Mouse (Mus musculus): ENCODE measurements at regions not wholly inside any gene's neighbourhood (a gene's known extent, or its start where the extent isn't known, plus 50 kb on each side); places are given as distances from the start of the nearest gene placed in this dataset.

GRCm38 (mm10) chr10:115664567-115664966 is 77.0 kb upstream of the Lgr5 start:
- Histone ChIP-seq H3K9me3 (no peaks in the 10 kb centered on the region), H3K4me2 (replicated peaks) (no peak overlapping the region), H3K4me1 (no peaks in the 10 kb centered on the region), H3K27me3 (no peaks in the 10 kb centered on the region), H3K9ac (no peak overlapping the region), H3K4me3 (no peak overlapping the region), H3K27ac (no peak overlapping the region), H3K36me3 (no peaks in the 10 kb centered on the region)
- ATAC-seq (ENCODE audit: low FRiP score, low read depth), result no peak
- 75% methylated on average over 19 of the region's 19 CpGs for WGBS

GRCm38 (mm10) chr10:115676661-115677060 is 89.1 kb upstream of the Lgr5 start:
- Histone ChIP-seq H3K9me3 (no peaks in the 10 kb centered on the region), H3K27ac (no peak overlapping the region), H3K9ac (no peak overlapping the region), H3K4me3 (no peak overlapping the region), H3K4me1 (no peaks in the 10 kb centered on the region), H3K36me3 (no peaks in the 10 kb centered on the region), H3K27me3 (no peaks in the 10 kb centered on the region), H3K4me2 (replicated peaks) (no peak overlapping the region)
- ATAC-seq (ENCODE audit: low FRiP score, low read depth), result no peak
- 88% methylated on average over 2 of the region's 2 CpGs for WGBS

GRCm38 (mm10) chr10:115681115-115681514 is 93.5 kb upstream of the Lgr5 start:
- 74% methylated on average over 6 of the region's 6 CpGs for WGBS
- H3K9me3 ChIP-seq, result no peaks in the 10 kb centered on the region

GRCm38 (mm10) chr10:115691939-115692338 is 104.4 kb upstream of the Lgr5 start:
- H3K4me2 ChIP-seq (replicated peaks), result no peak overlapping the region

More at GRCm38 (mm10) chr10:115681115-115681514, 93.5 kb upstream of the Lgr5 start:
- Histone ChIP-seq H3K4me2 (replicated peaks) (no peak overlapping the region), H3K4me1 (no peaks in the 10 kb centered on the region), H3K27ac (no peak overlapping the region), H3K9ac (no peak overlapping the region), H3K36me3 (no peaks in the 10 kb centered on the region), H3K27me3 (no peaks in the 10 kb centered on the region), H3K4me3 (no peak overlapping the region)
- no peak for ATAC-seq (ENCODE audit: low FRiP score, low read depth)

GRCm38 (mm10) chr10:115693986-115694833 is 106.6 kb upstream of the Lgr5 start:
- no peak overlapping the region for H3K4me2 ChIP-seq (replicated peaks)
- peaks cover 3% of the 10 kb centered on the region; the same call in 1 of the 2 replicates for H3K4me1 ChIP-seq
- no peaks in the 10 kb centered on the region for H3K36me3 ChIP-seq
- 89% methylated on average over 22 of the region's 22 CpGs for WGBS
- H3K4me3 ChIP-seq, result no peak overlapping the region
- no peaks in the 10 kb centered on the region for H3K27me3 ChIP-seq
- no peak for ATAC-seq (ENCODE audit: low FRiP score, low read depth)
- no peak overlapping the region for H3K9ac ChIP-seq
- no peaks in the 10 kb centered on the region for H3K9me3 ChIP-seq
- H3K27ac ChIP-seq, result no peak overlapping the region

More at GRCm38 (mm10) chr10:115691939-115692338, 104.4 kb upstream of the Lgr5 start:
- H3K36me3 ChIP-seq, result no peaks in the 10 kb centered on the region
- no peak for ATAC-seq (ENCODE audit: low FRiP score, low read depth)
- H3K9ac ChIP-seq, result no peak overlapping the region
- peaks cover 3% of the 10 kb centered on the region; the same call in 1 of the 2 replicates for H3K4me1 ChIP-seq
- no peaks in the 10 kb centered on the region for H3K9me3 ChIP-seq
- H3K27ac ChIP-seq, result no peak overlapping the region
- 92% methylated on average over 4 of the region's 4 CpGs for WGBS
- no peak overlapping the region for H3K4me3 ChIP-seq
- no peaks in the 10 kb centered on the region for H3K27me3 ChIP-seq

GRCm38 (mm10) chr10:115702358-115702757 is 114.3 kb upstream of the Tspan8 start:
- Histone ChIP-seq H3K4me3 (no peak overlapping the region), H3K4me2 (replicated peaks) (no peak overlapping the region), H3K9ac (no peak overlapping the region), H3K9me3 (no peaks in the 10 kb centered on the region), H3K4me1 (no peaks in the 10 kb centered on the region), H3K27me3 (no peaks in the 10 kb centered on the region), H3K27ac (no peak overlapping the region), H3K36me3 (no peaks in the 10 kb centered on the region)
- no peak for ATAC-seq (ENCODE audit: low FRiP score, low read depth)
- 81% methylated on average over 3 of the region's 3 CpGs for WGBS

GRCm38 (mm10) chr10:115708623-115709022 is 108.0 kb upstream of the Tspan8 start:
- Histone ChIP-seq H3K4me3 (peak overlapping the region; percentile 12), H3K27ac (no peak overlapping the region), H3K9me3 (no peaks in the 10 kb centered on the region), H3K27me3 (no peaks in the 10 kb centered on the region), H3K4me2 (replicated peaks) (peak overlapping the region; percentile 46), H3K9ac (no peak overlapping the region), H3K36me3 (no peaks in the 10 kb centered on the region), H3K4me1 (peaks cover 6% of the 10 kb centered on the region)
- WGBS, result 12% methylated on average over 14 of the region's 14 CpGs
- ATAC-seq (ENCODE audit: low FRiP score, low read depth), result peak; percentile 51; the same call in 1 of the 2 replicates

GRCm38 (mm10) chr10:115713896-115714295 is 102.7 kb upstream of the Tspan8 start:
- H3K36me3 ChIP-seq, result no peaks in the 10 kb centered on the region
- H3K27ac ChIP-seq, result no peak overlapping the region
- no peak overlapping the region for H3K9ac ChIP-seq
- H3K4me1 ChIP-seq, result peaks cover 1% of the 10 kb centered on the region
- H3K4me2 ChIP-seq (replicated peaks), result no peak overlapping the region
- no peak for ATAC-seq (ENCODE audit: low FRiP score, low read depth)
- 46% methylated on average over 6 of the region's 6 CpGs for WGBS
- H3K4me3 ChIP-seq, result no peak overlapping the region
- no peaks in the 10 kb centered on the region for H3K27me3 ChIP-seq
- H3K9me3 ChIP-seq, result no peaks in the 10 kb centered on the region

- peak; percentile 40; the same call in 1 of the 2 replicates for ATAC-seq (ENCODE audit: low FRiP score, low read depth)
- 48% methylated on average over 9 of the region's 9 CpGs for WGBS
- no peak overlapping the region; the same call in 1 of the 2 replicates for H3K4me2 ChIP-seq (replicated peaks)
- H3K9ac ChIP-seq, result no peak overlapping the region
- H3K9me3 ChIP-seq, result no peaks in the 10 kb centered on the region
- H3K27ac ChIP-seq, result no peak overlapping the region
- H3K4me1 ChIP-seq, result no peaks in the 10 kb centered on the region; the same call in 1 of the 2 replicates
- H3K4me3 ChIP-seq, result no peak overlapping the region
- H3K27me3 ChIP-seq, result no peaks in the 10 kb centered on the region
- H3K36me3 ChIP-seq, result no peaks in the 10 kb centered on the region
Measured at GRCm38 (mm10) chr10:115716178-115716577, 100.5 kb upstream of the Tspan8 start.

- Histone ChIP-seq H3K9ac (no peak overlapping the region), H3K27ac (no peak overlapping the region), H3K4me3 (no peak overlapping the region), H3K4me2 (replicated peaks) (no peak overlapping the region), H3K4me1 (no peaks in the 10 kb centered on the region; the same call in 1 of the 2 replicates), H3K27me3 (no peaks in the 10 kb centered on the region), H3K36me3 (no peaks in the 10 kb centered on the region), H3K9me3 (no peaks in the 10 kb centered on the region)
- 90% methylated on average over 8 of the region's 8 CpGs for WGBS
- ATAC-seq (ENCODE audit: low FRiP score, low read depth), result no peak
Measured at GRCm38 (mm10) chr10:115717064-115717463, 99.6 kb upstream of the Tspan8 start.

- Histone ChIP-seq H3K4me1 (no peaks in the 10 kb centered on the region), H3K36me3 (no peaks in the 10 kb centered on the region), H3K9ac (no peak overlapping the region), H3K27ac (no peak overlapping the region), H3K9me3 (no peaks in the 10 kb centered on the region), H3K4me3 (no peak overlapping the region), H3K27me3 (no peaks in the 10 kb centered on the region), H3K4me2 (replicated peaks) (no peak overlapping the region)
- no peak for ATAC-seq (ENCODE audit: low FRiP score, low read depth)
- WGBS, result 90% methylated on average over 3 of the region's 3 CpGs
Measured at GRCm38 (mm10) chr10:115722589-115722988, 94.0 kb upstream of the Tspan8 start.

- no peak for ATAC-seq (ENCODE audit: low FRiP score, low read depth)
- WGBS, result 81% methylated on average over 10 of the region's 10 CpGs
Measured at GRCm38 (mm10) chr10:115742634-115743347, 73.8 kb upstream of the Tspan8 start.

More at GRCm38 (mm10) chr10:115742634-115743347, 73.8 kb upstream of the Tspan8 start:
- no peaks in the 10 kb centered on the region for H3K4me1 ChIP-seq
- H3K9ac ChIP-seq, result no peak overlapping the region
- H3K4me2 ChIP-seq (replicated peaks), result no peak overlapping the region
- H3K27me3 ChIP-seq, result no peaks in the 10 kb centered on the region
- no peaks in the 10 kb centered on the region for H3K36me3 ChIP-seq
- no peak overlapping the region for H3K4me3 ChIP-seq
- no peaks in the 10 kb centered on the region for H3K9me3 ChIP-seq
- no peak overlapping the region for H3K27ac ChIP-seq

Data from limb, embryonic 13.5 days (tissue).